Mouse (Mus musculus) stomach, embryonic 15.5 days (tissue): Measurements from ENCODE around the gene Gstm6. TPM values are rescaled to one million over a fixed set of nuclear protein-coding genes. Genes with fewer than 3 reads are reported as not detected.
A peak's percentile ranks its signal among the peaks of the same experiment; 100 is the strongest.
"Not testable (repeated sequence)": the region's sequence is repeated elsewhere in the genome, so short reads cannot be mapped to it uniquely, and the experiment has no call there.

Experiments used
- ATAC-seq: fragments of 200-750 bp; cut with Nextera tagmentation; 2 replicates; pipeline ENCODE4 v1.8.0; 2017; ENCODE audit warnings: low read depth, moderate number of reproducible peaks, moderate TSS enrichment; ENCODE audit not compliant: insufficient read depth, low FRiP score
- H3K27ac ChIP-seq: fragments of 300-500 bp; sonication (generic); 2 replicates; pipeline ENCODE4 v1.5.1; 2015; ENCODE audit warnings: mild to moderate bottlenecking, inconsistent platforms
- H3K27me3 ChIP-seq: fragments of 300-500 bp; sonication (generic); replicated peaks from 2 replicates; pipeline ENCODE4 v1.6.1; 2015; ENCODE audit warnings: inconsistent platforms
- H3K36me3 ChIP-seq: fragments of 300-500 bp; sonication (generic); 2 replicates; pipeline ENCODE4 v1.6.1; 2015; ENCODE audit warnings: inconsistent platforms
- H3K4me1 ChIP-seq: fragments of 300-500 bp; sonication (generic); 2 replicates; pipeline ENCODE4 v1.6.1; 2015; ENCODE audit warnings: inconsistent platforms
- H3K4me2 ChIP-seq: fragments of 300-500 bp; sonication (generic); 2 replicates; pipeline ENCODE4 v1.6.1; 2015; ENCODE audit warnings: mild to moderate bottlenecking, inconsistent platforms
- H3K4me3 ChIP-seq: fragments of 300-500 bp; sonication (generic); replicated peaks from 2 replicates; pipeline ENCODE4 v1.5.1; 2015; ENCODE audit warnings: inconsistent platforms
- H3K9ac ChIP-seq: fragments of 300-500 bp; sonication (generic); 2 replicates; pipeline ENCODE4 v1.6.1; 2015; ENCODE audit warnings: inconsistent platforms
- H3K9me3 ChIP-seq: fragments of 300-500 bp; sonication (generic); 2 replicates; pipeline ENCODE4 v1.6.1; 2016; ENCODE audit warnings: inconsistent platforms
- WGBS: fragments of 180-500 bp; shearing (Covaris S2); methylation state at CpG from one replicate; pipeline ENCODE4 v1.1.7; 2015; 5-methylcytosine and 5-hydroxymethylcytosine counted together
- polyA plus RNA-seq: library from polyadenylated mRNA; unstranded; fragments of >200 nt; fragmentation: Nextera tagmentation; extraction: Ambion mirVana; gene quantifications from 2 replicates; pipeline ENCODE4 v1.2.1, GENCODE M21; 2015

Gstm6 gene
- 9.3 and 12.4 TPM in 2 replicates for polyA plus RNA-seq

DNA sequence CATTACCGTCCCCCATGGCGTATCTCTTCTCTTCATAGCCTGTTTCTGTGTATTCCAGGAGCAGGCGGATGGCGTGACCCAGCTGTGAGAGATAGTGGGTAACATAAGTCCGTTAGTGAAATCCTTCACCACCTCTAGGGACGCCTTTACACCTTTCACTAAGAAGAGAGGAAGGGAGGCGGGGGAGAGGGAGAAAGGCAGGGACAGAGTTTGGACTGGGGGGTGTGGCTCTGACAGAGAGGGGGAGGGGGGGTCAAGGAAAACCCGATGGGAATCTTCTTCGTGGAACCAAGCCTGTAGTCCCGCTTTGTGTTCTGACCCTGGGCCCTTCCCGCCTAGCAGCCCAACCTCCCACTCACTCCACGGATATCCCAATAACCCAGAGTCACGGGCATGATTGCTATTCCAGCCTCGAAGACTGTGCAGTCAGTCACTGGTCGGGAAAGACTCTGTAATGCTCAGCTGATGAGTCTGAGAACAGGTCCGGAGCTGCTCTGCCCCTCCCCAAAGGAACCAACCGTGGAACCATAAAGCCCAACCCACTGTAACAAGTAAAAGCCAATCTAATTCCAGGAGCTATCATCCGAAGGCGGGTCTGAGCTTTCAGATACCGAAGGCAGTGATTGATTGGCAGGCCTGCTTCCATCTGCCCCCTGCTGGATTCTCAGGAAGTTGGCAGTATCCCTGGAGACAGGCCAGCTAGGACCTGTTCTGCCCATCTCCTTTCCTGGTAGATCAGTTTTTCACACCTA is at the start of gene Gstm6:
Gene Gstm6 (minus strand): TSS at position 511 of the 752 bp plus-strand sequence.
- H3K4me1 ChIP-seq: no peaks in the 10 kb centered on the region
- no peak within 1 kb of the TSS for H3K9ac ChIP-seq
- H3K36me3 ChIP-seq: no peaks in the 10 kb centered on the region
- H3K4me2 ChIP-seq: peak within 1 kb of the TSS; percentile 43
- no peak within 1 kb of the TSS for H3K27ac ChIP-seq
- no peaks in the 10 kb centered on the region for H3K9me3 ChIP-seq
- 19% methylated on average over 20 of the region's 20 CpGs for WGBS
- H3K4me3 ChIP-seq: peak within 1 kb of the TSS; percentile 16; the same call in 1 of the 2 replicates
- no peaks in the 10 kb centered on the region for H3K27me3 ChIP-seq
- peak; percentile 71 for ATAC-seq

DNA sequence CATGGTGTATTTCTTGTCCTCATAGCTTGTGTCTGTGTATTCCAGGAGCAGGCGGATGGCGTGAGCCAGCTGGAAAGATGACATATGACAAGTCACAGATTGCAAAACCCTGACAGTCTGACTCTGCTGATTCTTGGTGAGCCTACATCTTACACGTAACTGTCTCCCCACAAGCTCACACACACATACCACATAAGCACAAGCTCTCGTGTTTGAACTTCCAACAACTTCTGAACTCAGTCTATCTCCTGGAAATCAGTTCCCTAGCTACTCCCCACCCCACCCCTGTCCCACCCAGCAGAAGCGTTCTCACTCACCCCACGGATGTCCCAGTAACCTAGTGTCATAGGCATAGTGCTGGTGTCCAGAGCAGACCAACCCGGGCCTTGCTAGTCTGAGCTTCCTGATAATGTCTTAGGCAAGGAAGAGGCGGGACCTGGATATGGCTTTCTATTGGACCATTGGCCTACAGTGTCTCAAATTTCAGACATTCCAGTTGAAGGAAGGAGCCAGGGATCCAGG is 42.6 kb upstream of the Gstm6 start, which contains the start of gene Gstm2:
Gene Gstm2 (minus strand): TSS at position 413 of the 522 bp plus-strand sequence.
- Histone ChIP-seq H3K36me3 (no peaks in the 10 kb centered on the region), H3K4me2 (peak within 1 kb of the TSS; percentile 47), H3K4me3 (peak within 1 kb of the TSS; percentile 31), H3K27ac (peak within 1 kb of the TSS; percentile 69), H3K4me1 (peaks cover 17% of the 10 kb centered on the region), H3K9me3 (no peaks in the 10 kb centered on the region), H3K27me3 (no peaks in the 10 kb centered on the region), H3K9ac (peak within 1 kb of the TSS; percentile 19; the same call in 1 of the 2 replicates)
- ATAC-seq: peak; percentile 89
- 20% methylated on average over 8 of the region's 8 CpGs for WGBS

DNA sequence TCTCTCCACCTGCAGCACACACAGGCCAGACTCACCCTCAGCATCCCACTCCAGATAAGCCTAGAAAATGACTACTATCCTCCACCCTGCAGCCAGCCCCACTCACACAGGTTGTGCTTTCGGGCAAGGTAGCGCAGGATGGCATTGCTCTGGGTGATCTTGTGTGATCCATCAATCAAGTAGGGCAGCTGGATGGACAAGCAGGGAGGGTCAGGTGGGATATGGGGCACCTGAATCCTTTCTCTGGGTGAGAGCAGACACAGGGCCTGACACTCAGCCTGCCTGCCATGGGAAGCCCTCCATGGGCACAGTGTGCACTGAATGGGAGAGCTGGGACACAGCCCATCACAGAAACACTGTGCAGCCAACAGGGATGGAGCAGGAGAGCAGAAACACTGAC is 41.6 kb upstream of the Gstm6 start:
- peaks cover 17% of the 10 kb centered on the region for H3K4me1 ChIP-seq
- 91% methylated on average over 2 of the region's 2 CpGs for WGBS
- not testable (repeated sequence) for ATAC-seq, H3K27me3 ChIP-seq, H3K9ac ChIP-seq, H3K27ac ChIP-seq, H3K9me3 ChIP-seq, H3K36me3 ChIP-seq, H3K4me3 ChIP-seq
- H3K4me2 ChIP-seq: peak overlapping the region; percentile 47

DNA sequence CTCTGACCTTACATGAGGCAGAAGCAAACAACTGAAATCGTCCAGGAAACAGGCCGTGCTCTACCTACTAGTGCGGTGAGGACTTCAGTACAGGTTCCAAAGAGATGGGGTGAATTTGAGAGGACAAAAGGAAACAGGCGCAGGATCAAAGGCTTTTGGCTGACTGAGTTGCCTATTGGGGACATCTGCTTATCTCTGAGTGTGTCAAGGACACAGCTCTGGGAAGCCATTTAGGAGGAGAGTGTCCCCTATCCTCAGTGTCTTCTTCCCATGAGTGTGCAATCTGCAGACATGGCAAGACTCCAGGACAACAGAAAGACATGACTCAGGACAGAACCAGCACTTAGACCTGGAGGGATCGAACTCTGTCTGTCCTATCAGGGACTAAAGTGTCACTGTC is 40.9 kb upstream of the Gstm6 start:
- H3K36me3 ChIP-seq: no peaks in the 10 kb centered on the region
- 78% methylated on average over 5 of the region's 5 CpGs for WGBS
- no peak overlapping the region for H3K4me2 ChIP-seq
- H3K9ac ChIP-seq: no peak overlapping the region
- H3K27me3 ChIP-seq: no peaks in the 10 kb centered on the region
- H3K27ac ChIP-seq: no peak overlapping the region
- no peak overlapping the region for H3K4me3 ChIP-seq
- ATAC-seq: no peak
- H3K4me1 ChIP-seq: peaks cover 17% of the 10 kb centered on the region
- H3K9me3 ChIP-seq: no peaks in the 10 kb centered on the region

DNA sequence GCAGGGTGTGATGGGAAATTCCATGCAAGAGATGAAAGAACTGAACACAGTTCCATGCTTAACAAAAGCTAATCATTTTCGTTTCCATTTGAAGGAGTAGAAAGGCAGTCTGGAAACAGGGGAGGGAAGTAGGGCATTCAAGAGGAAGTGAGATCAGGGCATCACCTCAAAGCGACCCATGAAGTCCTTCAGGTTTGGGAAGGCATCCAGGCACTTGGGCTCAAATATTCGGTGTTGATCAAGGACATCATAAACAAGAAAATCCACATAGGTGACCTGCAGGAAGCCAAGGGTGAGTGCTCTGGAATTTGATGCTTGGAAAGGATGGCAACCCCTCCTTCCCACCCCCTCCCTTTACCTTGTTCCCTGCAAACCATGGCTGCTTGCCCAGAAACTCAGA is 40.2 kb upstream of the Gstm6 start:
- H3K27ac ChIP-seq: no peak overlapping the region
- H3K4me2 ChIP-seq: no peak overlapping the region
- H3K9me3 ChIP-seq: no peaks in the 10 kb centered on the region
- ATAC-seq: no peak
- peaks cover 17% of the 10 kb centered on the region for H3K4me1 ChIP-seq
- WGBS: 54% methylated on average over 3 of the region's 3 CpGs
- H3K4me3 ChIP-seq: no peak overlapping the region
- H3K27me3 ChIP-seq: no peaks in the 10 kb centered on the region
- no peak overlapping the region for H3K9ac ChIP-seq
- H3K36me3 ChIP-seq: no peaks in the 10 kb centered on the region

DNA sequence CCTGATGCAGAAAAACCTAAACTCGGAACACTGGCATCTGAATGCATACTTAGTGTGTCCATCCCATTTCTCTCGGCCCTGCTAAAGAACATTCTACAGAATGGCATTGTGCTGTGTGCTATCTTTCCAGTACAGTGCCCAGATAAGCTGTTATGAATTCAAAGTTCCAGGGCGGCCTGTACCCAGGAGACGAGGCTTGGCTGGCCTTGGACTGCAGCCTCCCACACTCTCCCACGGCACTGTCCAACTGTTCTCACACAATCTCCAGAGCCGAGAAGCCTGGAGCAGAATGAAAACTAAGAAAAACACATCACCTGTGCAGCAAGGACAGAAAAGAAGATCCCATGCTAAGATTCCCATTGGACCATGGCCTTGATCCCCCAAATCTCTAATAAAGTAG is 39.2 kb upstream of the Gstm6 start:
- Histone ChIP-seq H3K27ac (no peak overlapping the region), H3K4me3 (no peak overlapping the region), H3K27me3 (no peaks in the 10 kb centered on the region), H3K4me2 (no peak overlapping the region), H3K9ac (no peak overlapping the region), H3K36me3 (no peaks in the 10 kb centered on the region), H3K4me1 (peaks cover 20% of the 10 kb centered on the region), H3K9me3 (no peaks in the 10 kb centered on the region)
- no peak for ATAC-seq
- 72% methylated on average over 6 of the region's 6 CpGs for WGBS

DNA sequence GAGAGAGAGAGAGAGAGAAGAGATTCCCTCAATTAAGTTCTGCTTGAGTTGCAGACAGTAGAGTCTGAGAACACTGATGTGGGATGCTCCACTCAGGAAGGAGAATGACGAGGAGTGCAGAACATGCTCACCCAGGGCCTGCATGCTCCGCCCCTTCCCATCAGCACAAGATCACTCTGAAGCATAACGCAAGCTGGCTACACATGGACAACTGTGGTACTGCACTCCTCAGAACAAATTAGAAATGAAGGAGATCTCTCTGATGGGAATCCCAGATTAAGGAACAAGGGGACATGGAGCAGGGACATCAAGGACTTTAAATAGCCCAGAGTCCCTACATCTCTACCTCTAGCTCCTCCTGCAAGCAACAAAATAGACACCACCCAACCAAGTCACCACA is 37.7 kb upstream of the Gstm6 start:
- H3K9me3 ChIP-seq: no peaks in the 10 kb centered on the region
- H3K4me2 ChIP-seq: no peak overlapping the region
- H3K36me3 ChIP-seq: no peaks in the 10 kb centered on the region
- no peaks in the 10 kb centered on the region for H3K27me3 ChIP-seq
- peaks cover 26% of the 10 kb centered on the region for H3K4me1 ChIP-seq
- whole genome bisulfite sequencing: 67% methylated on average over 3 of the region's 3 CpGs
- no peak overlapping the region for H3K27ac ChIP-seq
- H3K4me3 ChIP-seq: no peak overlapping the region
- no peak for ATAC-seq
- H3K9ac ChIP-seq: no peak overlapping the region

DNA sequence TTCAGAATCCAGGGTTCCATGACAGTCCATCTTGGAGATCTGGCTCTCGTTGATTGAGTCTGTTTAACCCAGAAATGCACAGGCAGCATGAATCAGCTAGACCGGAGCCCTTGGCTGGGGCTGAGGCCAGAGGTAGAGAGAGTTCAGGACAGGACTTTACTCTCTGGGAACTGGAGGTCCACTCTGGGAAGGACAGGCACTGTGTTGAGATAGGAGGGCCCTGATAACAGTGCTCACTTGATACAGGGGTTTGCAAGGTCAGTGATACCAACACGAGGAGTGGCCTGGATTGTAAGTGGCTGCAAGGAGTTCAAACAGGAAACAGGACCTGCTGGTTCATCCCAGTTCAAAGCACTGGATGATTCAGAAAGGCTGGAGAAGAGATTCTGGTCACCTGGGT is 34.1 kb upstream of the Gstm6 start:
- Histone ChIP-seq H3K9ac (no peak overlapping the region; the same call in 1 of the 2 replicates), H3K27ac (peak overlapping the region; percentile 26; the same call in 1 of the 2 replicates), H3K27me3 (no peaks in the 10 kb centered on the region), H3K36me3 (no peaks in the 10 kb centered on the region), H3K4me3 (no peak overlapping the region), H3K4me2 (no peak overlapping the region), H3K4me1 (peaks cover 13% of the 10 kb centered on the region; the same call in 1 of the 2 replicates), H3K9me3 (no peaks in the 10 kb centered on the region)
- WGBS: 61% methylated on average over 3 of the region's 3 CpGs
- peak; percentile 77 for ATAC-seq

DNA sequence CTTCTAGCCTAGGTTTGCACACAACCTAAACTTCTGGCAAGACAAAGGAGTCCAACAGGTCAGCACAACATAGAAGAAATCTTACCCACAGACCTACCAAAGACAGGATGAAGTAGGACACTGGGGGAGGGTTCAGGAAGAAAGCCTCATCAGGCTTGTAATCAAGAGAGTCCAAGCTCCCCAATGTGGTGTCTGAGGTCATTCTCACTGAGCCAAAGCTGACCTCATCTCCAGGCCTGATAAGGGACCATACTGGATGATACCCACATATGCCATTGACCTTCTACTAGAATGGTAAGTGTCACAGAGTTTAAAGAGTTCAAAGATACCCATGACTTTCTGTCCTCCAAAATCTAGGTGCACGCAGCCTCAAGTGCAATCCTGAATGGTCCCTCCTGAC is 30.7 kb upstream of the Gstm6 start:
- H3K9me3 ChIP-seq: no peaks in the 10 kb centered on the region
- no peak overlapping the region for H3K4me2 ChIP-seq
- no peak overlapping the region for H3K27ac ChIP-seq
- WGBS: 84% methylated on average over 1 of the region's 1 CpGs
- no peak overlapping the region for H3K4me3 ChIP-seq
- no peak overlapping the region for H3K9ac ChIP-seq
- no peaks in the 10 kb centered on the region for H3K27me3 ChIP-seq
- peaks cover 9% of the 10 kb centered on the region; the same call in 1 of the 2 replicates for H3K4me1 ChIP-seq
- H3K36me3 ChIP-seq: no peaks in the 10 kb centered on the region
- ATAC-seq: no peak

DNA sequence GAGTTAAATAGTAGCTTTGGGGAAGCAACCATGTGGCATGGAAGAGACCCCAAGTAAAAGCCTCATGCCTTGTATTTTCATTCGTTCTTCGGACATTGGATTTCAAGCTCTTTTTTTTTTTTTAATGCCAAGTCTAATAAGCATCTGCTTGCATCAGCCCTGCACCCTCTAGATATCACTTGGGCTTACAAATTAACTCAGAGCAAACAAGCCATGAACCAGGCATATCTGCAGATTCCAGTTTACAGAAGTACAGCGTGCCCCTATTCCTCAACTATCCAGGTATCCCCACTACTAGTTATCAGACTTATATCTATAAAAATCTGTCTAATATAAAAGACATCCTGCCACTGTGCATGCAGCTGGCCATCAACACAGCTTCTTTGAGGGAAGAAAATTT is 28.5 kb upstream of the Gstm6 start:
- Histone ChIP-seq H3K4me2 (no peak overlapping the region), H3K9me3 (no peaks in the 10 kb centered on the region), H3K27ac (no peak overlapping the region; the same call in 1 of the 2 replicates), H3K9ac (no peak overlapping the region), H3K4me1 (peaks cover under 1% of the 10 kb centered on the region; the same call in 1 of the 2 replicates), H3K36me3 (no peaks in the 10 kb centered on the region), H3K4me3 (no peak overlapping the region), H3K27me3 (no peaks in the 10 kb centered on the region)
- no peak for ATAC-seq
- WGBS: 63% methylated on average over 3 of the region's 3 CpGs

DNA sequence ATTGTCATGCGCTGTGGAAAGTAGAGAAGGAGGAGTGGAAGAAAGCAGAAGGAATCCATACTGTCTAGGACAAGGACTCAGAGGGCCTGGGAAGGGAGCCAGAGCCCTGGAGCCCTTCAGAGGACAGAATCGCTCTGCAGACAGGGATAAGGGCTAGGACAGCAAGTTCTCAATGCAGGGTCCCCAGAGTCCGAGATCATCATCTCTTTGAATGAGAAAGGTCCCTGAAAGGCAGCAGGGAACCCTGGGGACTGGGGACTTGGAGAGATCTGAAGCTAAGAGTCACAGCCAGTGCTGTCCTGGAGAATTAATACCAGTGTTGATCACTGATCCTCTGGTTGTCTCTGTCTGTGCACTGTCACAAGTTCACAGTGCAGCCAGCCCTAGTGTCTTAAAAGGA is 27.6 kb upstream of the Gstm6 start:
- not testable (repeated sequence) for H3K9ac ChIP-seq, ATAC-seq
- WGBS: 62% methylated on average over 3 of the region's 3 CpGs

DNA sequence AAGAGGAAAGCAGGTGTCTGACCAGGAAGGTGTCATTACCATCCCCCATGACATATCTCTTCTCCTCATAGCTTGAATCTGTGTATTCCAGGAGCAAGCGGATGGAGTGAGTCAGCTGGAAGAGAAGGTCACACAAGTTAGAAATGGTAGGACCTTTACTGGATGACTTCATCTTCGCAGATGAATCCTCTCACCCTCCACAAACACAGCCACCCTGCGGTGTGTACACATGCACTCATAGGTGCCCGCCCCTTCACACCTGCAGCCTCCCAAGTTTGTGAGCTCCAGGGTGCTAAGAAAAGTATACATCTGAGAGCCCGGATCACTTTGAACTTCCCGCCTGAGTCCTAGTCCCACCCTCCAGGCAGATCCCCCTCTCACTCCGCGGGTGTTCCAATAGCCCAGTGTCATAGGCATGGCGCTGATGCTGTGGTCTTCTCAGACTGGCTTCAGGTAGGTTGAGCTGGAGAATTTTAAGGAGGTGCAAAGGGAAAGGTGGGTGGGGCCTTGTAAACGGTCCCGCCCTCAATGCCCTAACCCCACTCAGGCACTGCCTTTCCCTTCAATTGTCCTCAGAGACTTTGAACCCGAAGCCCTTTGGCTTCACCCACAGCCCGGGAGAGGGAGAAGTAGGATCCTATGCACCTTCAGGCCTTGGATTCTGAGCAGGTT is 25.3 kb upstream of the Gstm6 start, which contains the start of gene Gstm3:
Gene Gstm3 (minus strand): TSS at position 560 of the 672 bp plus-strand sequence.
- Histone ChIP-seq H3K27me3 (no peaks in the 10 kb centered on the region), H3K4me1 (0 out of 2 replicates have a peak, but pooled peaks cover 7% of the 10 kb centered on the region), H3K9me3 (no peaks in the 10 kb centered on the region), H3K4me3 (no peak within 1 kb of the TSS; the same call in 1 of the 2 replicates), H3K36me3 (no peaks in the 10 kb centered on the region), H3K27ac (no peak within 1 kb of the TSS), H3K4me2 (peak within 1 kb of the TSS; percentile 5; the same call in 1 of the 2 replicates), H3K9ac (no peak within 1 kb of the TSS)
- ATAC-seq: peak; percentile 64
- WGBS: 44% methylated on average over 13 of the region's 13 CpGs

More for the DNA sequence above, 27.6 kb upstream of the Gstm6 start:
- not testable (repeated sequence) for H3K4me2 ChIP-seq, H3K9me3 ChIP-seq, H3K27me3 ChIP-seq, H3K27ac ChIP-seq, H3K36me3 ChIP-seq, H3K4me3 ChIP-seq, H3K4me1 ChIP-seq
